Mouse (Mus musculus) right cerebral cortex, postnatal 4 days (tissue): Measurements from ENCODE around the gene Adora2b.
"Not testable (repeated sequence)": the region's sequence is repeated elsewhere in the genome, so short reads cannot be mapped to it uniquely, and the experiment has no call there.

Experiments
- DNase-seq: peaks from one replicate; pipeline ENCODE4 v3.0.0-alpha.2; 2022

Gene Adora2b

GRCm38 (mm10) chr11:62265642-62266041, 16.9 kb downstream of the Adora2b start:
- no peak for DNase-seq

GRCm38 (mm10) chr11:62266466-62267214, 17.9 kb downstream of the Adora2b start:
- DNase-seq: no peak

GRCm38 (mm10) chr11:62268381-62268780, 19.6 kb downstream of the Adora2b start:
- no peak for DNase-seq

GRCm38 (mm10) chr11:62269097-62269496, 20.3 kb downstream of the Adora2b start:
- no peak for DNase-seq

- no peak for DNase-seq
Measured at GRCm38 (mm10) chr11:62270851-62271250, 22.1 kb downstream of the Adora2b start.

GRCm38 (mm10) chr11:62277086-62277485, 28.3 kb downstream of the Adora2b start:
- DNase-seq: no peak

GRCm38 (mm10) chr11:62278027-62278426, 29.2 kb downstream of the Adora2b start:
- DNase-seq: peak; percentile 83

GRCm38 (mm10) chr11:62280675-62281600, 32.2 kb downstream of the Adora2b start, which contains the start of the genes Zswim7 and Ttc19:
Gene Zswim7, minus strand, starts transcription at chr11:62281375.
Gene Ttc19, plus strand, starts transcription at chr11:62281473.
- peak; percentile 94 for DNase-seq

- peak; percentile 50 for DNase-seq
Measured at GRCm38 (mm10) chr11:62281601-62281997, 32.8 kb downstream of the Adora2b start.

- DNase-seq: not testable (repeated sequence)
Measured at GRCm38 (mm10) chr11:62284020-62284419, 35.2 kb downstream of the Adora2b start.

GRCm38 (mm10) chr11:62285020-62285419, 36.2 kb downstream of the Adora2b start:
- DNase-seq: no peak

- DNase-seq: no peak
Measured at GRCm38 (mm10) chr11:62287700-62288099, 38.9 kb downstream of the Adora2b start.

- DNase-seq: no peak
Measured at GRCm38 (mm10) chr11:62294121-62294520, 45.3 kb downstream of the Adora2b start.

- DNase-seq: no peak
Measured at GRCm38 (mm10) chr11:62298883-62299282, 50.1 kb downstream of the Adora2b start.

GRCm38 (mm10) chr11:62305866-62306265, 57.1 kb downstream of the Adora2b start:
- no peak for DNase-seq

- DNase-seq: no peak
Measured at GRCm38 (mm10) chr11:62309296-62309695, 60.5 kb downstream of the Adora2b start.

- DNase-seq: no peak
Measured at GRCm38 (mm10) chr11:62314984-62315383, 66.2 kb downstream of the Adora2b start.
